Comparison of ENCODE assay signal across 10 mouse cellular contexts in genomic region chr10:111183634-111184270, GRCm38 (mm10). TPM values are rescaled to one million over a fixed set of nuclear protein-coding genes. Genes with fewer than 3 reads are reported as not detected.
A peak's percentile ranks its signal among the peaks of the same experiment; 100 is the strongest.
DNase-seq lines count a peak whose midpoint lies in the region; ATAC-seq lines count a peak whose summit lies in the region.
"Had no signal": no experiment of that assay in that cellular context is flagged by ENCODE, and none has a peak within 500 bp of the region (broad histone marks: within the 10 kb centered on the region; RNA-seq: fewer than 3 reads in every experiment).

No protein-coding gene starts in this region.

- no peaks in the 10 kb centered on the region for H3K9me3 ChIP-seq in kidney, embryonic 14.5 days (ENCODE audit: control insufficient read depth, low read length)
- H3K9me3 ChIP-seq in forebrain, embryonic 16.5 days (ENCODE audit: control insufficient read depth, low read length) = no peaks in the 10 kb centered on the region
- H3K9me3 ChIP-seq: megakaryocyte, embryonic 14.5 days had no signal

- H3K4me2 ChIP-seq in kidney, embryonic 14.5 days (replicated peaks; ENCODE audit: low read depth, low read length) = no peak overlapping the region
- no peak overlapping the region for H3K4me2 ChIP-seq in forebrain, embryonic 16.5 days (ENCODE audit: low read length)

- no peak overlapping the region for H3K9ac ChIP-seq in kidney, embryonic 14.5 days (ENCODE audit: low read depth, low read length)
- H3K9ac ChIP-seq in forebrain, embryonic 16.5 days (replicated peaks; ENCODE audit: low read depth, low read length) = no peak overlapping the region

- peak; percentile 64 to 66 for DNase-seq in cerebellum, adult 18-20 months
- no peak for DNase-seq in cerebellum, adult 11 months
- peak; percentile 33 for DNase-seq in kidney, postnatal 10 days
- DNase-seq in Muller cell, postnatal 12 days (ENCODE audit: inconsistent ontology term) = peak; percentile 12
- DNase-seq in yolk sac, embryonic 10.5 days (ENCODE audit: low spot score) = no peak
- DNase-seq in layer of hippocampus, postnatal 25 days (ENCODE audit: extremely low spot score in 1 of 2, low spot score in 1 of 2) = no peak

- 83% methylated on average over 7 of the region's 7 CpGs for WGBS in kidney, embryonic 14.5 days
- WGBS in forebrain, embryonic 16.5 days = 61% methylated on average over 7 of the region's 7 CpGs

- H3K4me1 ChIP-seq in kidney, embryonic 14.5 days (ENCODE audit: control insufficient read depth, insufficient read depth, low read length) = no peaks in the 10 kb centered on the region
- H3K4me1 ChIP-seq in forebrain, embryonic 16.5 days (replicated peaks; ENCODE audit: control insufficient read depth, insufficient read depth, low read length) = peaks cover 18% of the 10 kb centered on the region

- H3K4me3 ChIP-seq in kidney, embryonic 14.5 days (ENCODE audit: low read length) = no peak overlapping the region
- no peak overlapping the region for H3K4me3 ChIP-seq in forebrain, embryonic 16.5 days (replicated peaks; ENCODE audit: low read length)
- H3K4me3 ChIP-seq: megakaryocyte, embryonic 14.5 days had no signal

- H3K27me3 ChIP-seq in kidney, embryonic 14.5 days (ENCODE audit: control insufficient read depth, insufficient read depth, low read length) = no peaks in the 10 kb centered on the region
- H3K27me3 ChIP-seq in forebrain, embryonic 16.5 days (replicated peaks; ENCODE audit: control insufficient read depth, insufficient read depth, low read length) = no peaks in the 10 kb centered on the region
- H3K27me3 ChIP-seq: megakaryocyte, embryonic 14.5 days; Patski had no signal

- no peak for ATAC-seq in kidney, embryonic 14.5 days (ENCODE audit: low FRiP score, low TSS enrichment)
- ATAC-seq in forebrain, embryonic 16.5 days = peak; percentile 49
- ATAC-seq: Patski had no signal

- no peaks in the 10 kb centered on the region for H3K36me3 ChIP-seq in kidney, embryonic 14.5 days (ENCODE audit: control insufficient read depth, insufficient read depth, low read length)
- H3K36me3 ChIP-seq in forebrain, embryonic 16.5 days (ENCODE audit: control insufficient read depth, insufficient read depth) = no peaks in the 10 kb centered on the region

- H3K27ac ChIP-seq in kidney, embryonic 14.5 days (ENCODE audit: low read depth, low read length) = no peak overlapping the region
- no peak overlapping the region for H3K27ac ChIP-seq in forebrain, embryonic 16.5 days (ENCODE audit: low read length)

RNA-seq across cellular contexts. Expression of gene Osbpl8, which starts 19.2 kb away (rescaled TPM):
- 5.5 and 9.6 TPM in 2 replicates for polyA plus RNA-seq in kidney, embryonic 14.5 days (2014; fragmentation: Nextera tagmentation; extraction: Ambion mirVana)
- polyA plus RNA-seq in forebrain, embryonic 16.5 days (2015; fragmentation: Nextera tagmentation; extraction: Ambion mirVana) = 23.7 and 23.8 TPM in 2 replicates
- 10 to 100 TPM; 58.9 to 59.9 TPM for total RNA-seq in layer of hippocampus, postnatal 25 days (2021)

Comparison
In these comparisons a context has a peak if more than half of its experiments do, and no peak if none do; other contexts are left out.
1. DNase-seq: peak in cerebellum, adult 18-20 months (2 of 2), kidney, postnatal 10 days (single experiment) and Muller cell, postnatal 12 days (single experiment); none in cerebellum, adult 11 months (single experiment), yolk sac, embryonic 10.5 days (single experiment) and layer of hippocampus, postnatal 25 days (0 of 2).